Mouse (Mus musculus) testis, adult 2 months (tissue): ENCODE measurements around the gene Zmiz2.

Source experiments
- CTCF ChIP-seq: fragments of 200-500 bp; IDR thresholded peaks from 2 replicates; pipeline ENCODE4 v1.5.1; 2012; ENCODE audit warnings: low read depth, mild to moderate bottlenecking, inconsistent platforms, low read length, moderate library complexity; ENCODE audit not compliant: control insufficient read depth, insufficient read depth, insufficient replicate concordance
- POLR2A ChIP-seq: fragments of 200-500 bp; IDR thresholded peaks from 2 replicates; pipeline ENCODE4 v1.6.1; 2012; ENCODE audit warnings: low read depth, mild to moderate bottlenecking, inconsistent platforms, low read length, moderate library complexity; ENCODE audit not compliant: control insufficient read depth

DNA sequence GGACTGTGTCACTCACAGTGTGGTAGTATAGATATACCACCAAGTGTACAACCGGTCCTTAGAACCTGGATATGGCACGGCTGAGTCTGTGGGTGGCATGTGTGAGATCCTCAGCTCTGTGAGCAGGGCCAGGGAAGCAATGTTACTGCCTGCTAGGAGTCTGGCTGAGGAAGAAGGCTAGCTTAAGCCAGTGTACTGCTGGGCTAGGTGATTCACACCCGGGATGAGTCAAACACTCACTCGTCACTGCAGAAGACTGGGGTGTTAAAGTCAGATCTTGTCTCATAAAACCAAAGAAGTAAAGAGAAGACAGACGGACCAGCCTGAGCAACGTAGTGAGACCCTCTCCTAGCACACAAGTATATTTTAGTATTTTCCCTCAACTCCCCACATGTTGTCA, 8.0 kb upstream of the Zmiz2 start:
- no peak for TF ChIP-seq CTCF
- no peak for TF ChIP-seq POLR2A
